In the genomic region with DNA sequence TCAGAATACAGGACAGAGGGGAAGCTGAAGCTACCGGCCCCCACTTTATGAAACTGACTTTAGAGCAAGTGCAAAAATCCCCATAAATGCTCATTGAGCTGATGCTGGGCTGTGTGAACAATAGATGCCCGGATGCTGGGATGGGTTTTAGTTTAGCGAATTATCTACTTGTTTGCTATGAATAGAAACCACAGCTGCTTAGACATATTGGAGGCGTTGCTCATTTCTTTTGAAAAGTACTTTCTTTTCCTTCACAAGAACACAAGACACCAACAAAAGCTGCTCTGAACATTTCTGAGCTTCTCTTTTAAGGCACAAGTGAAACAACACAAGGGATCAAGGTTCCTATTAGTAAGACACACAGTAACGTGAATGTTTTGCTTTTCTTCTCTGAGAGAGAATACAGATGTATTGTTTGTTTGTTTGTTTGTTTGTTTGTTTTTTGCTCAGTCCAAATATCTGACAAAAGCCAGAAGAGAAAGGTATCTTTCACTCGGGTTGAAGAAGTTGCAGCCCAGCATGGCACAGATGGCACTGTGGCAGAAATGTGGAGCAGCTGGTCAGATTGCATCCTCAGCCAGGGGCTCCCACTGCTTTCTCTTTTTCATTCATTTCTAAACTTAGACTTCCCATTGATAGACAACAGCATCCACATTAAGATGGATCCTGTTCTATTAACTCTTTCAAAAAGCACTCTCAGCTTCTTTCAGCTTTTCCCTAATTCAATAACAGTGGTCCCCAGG, we compare ENCODE assay signal across 13 mouse cellular contexts.
DNase-seq lines count a peak whose midpoint lies in the region; ATAC-seq lines count a peak whose summit lies in the region.
"Had no signal": no experiment of that assay in that cellular context is flagged by ENCODE, and none has a peak within 500 bp of the region (broad histone marks: within the 10 kb centered on the region; RNA-seq: fewer than 3 reads in every experiment).

No protein-coding gene starts in this region.

- ATAC-seq in frontal cortex, adult (ENCODE audit: low TSS enrichment): peak; percentile 83
- no peak for ATAC-seq in megakaryocyte, adult 5-6 weeks (ENCODE audit: poor library complexity, severe bottlenecking)
- ATAC-seq: liver, postnatal 0 days; midbrain, embryonic 13.5 days had no signal

- no peak for DNase-seq in frontal cortex, postnatal 10 days (ENCODE audit: low spot score in 2 of 2)
- peak; percentile 15 for DNase-seq in layer of hippocampus, adult 8-10 months (ENCODE audit: low spot score in 2 of 2)
- DNase-seq in left cerebral cortex, postnatal 10 days (ENCODE audit: extremely low spot score in 1 of 2, low spot score in 2 of 2): peak; percentile 17 to 21
- peak; percentile 5 for DNase-seq in right cerebral cortex, postnatal 4 days
- DNase-seq in thymus, adult 18-20 months: no peak
- DNase-seq: gastrocnemius, adult 2 months; heart, adult 2 months; heart, postnatal 14 days; liver, postnatal 0 days; lung, postnatal 36 days had no signal

- intact Hi-C loops in left cerebral cortex, postnatal 10 days (cut with DNase I): loop anchor here (5.0 kb wide), 1 partner anchor 731 kb away; no protein-coding TSS in a partner anchor

Comparison
In these comparisons a context has a peak if more than half of its experiments do, and no peak if none do; other contexts are left out.
1. DNase-seq: peak in layer of hippocampus, adult 8-10 months (2 of 2), left cerebral cortex, postnatal 10 days (2 of 2) and right cerebral cortex, postnatal 4 days (single experiment); none in frontal cortex, postnatal 10 days (0 of 2) and thymus, adult 18-20 months (0 of 2).